Mouse (Mus musculus): ENCODE data around the gene Ankrd55.

DNA sequence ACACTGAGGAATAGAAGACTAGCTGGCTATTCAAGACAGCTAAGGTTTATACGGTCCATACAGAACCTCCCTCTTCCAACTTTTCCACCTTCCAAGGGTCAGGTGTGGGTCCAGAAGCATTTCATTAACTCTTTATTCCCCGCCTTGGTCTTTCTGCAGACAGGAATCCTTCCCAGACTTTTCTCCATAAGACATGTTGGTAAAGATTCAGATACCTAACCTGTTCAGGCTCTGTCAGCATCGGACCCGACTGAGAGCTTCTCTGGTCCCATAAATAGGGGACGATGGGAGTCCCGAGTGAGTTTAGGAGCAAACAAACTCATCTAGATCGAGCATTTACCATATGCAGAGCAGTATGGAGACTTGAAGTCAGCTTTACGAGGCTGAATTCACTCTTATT lies 12.3 kb upstream of the Ankrd55 start:
- TF ChIP-seq POLR2A (IDR thresholded peaks at IDR 0.05; ENCODE audit: control insufficient read depth, low read depth, low read length) = no peak
- TF ChIP-seq CTCF (IDR thresholded peaks at IDR 0.05; ENCODE audit: control insufficient read depth, insufficient read depth, insufficient replicate concordance, low read depth, low read length) = no peak

Data from testis, adult 2 months (tissue).